Mouse (Mus musculus): Measurements from ENCODE around the gene Sfswap.
"Not testable (repeated sequence)": the region's sequence is repeated elsewhere in the genome, so short reads cannot be mapped to it uniquely, and the experiment has no call there.

The Sfswap gene

GRCm38 (mm10) chr5:129584583-129585541 is 83.8 kb downstream of the Sfswap start:
- DNase-seq (ENCODE audit: low read depth, low spot score): no peak

DNA sequence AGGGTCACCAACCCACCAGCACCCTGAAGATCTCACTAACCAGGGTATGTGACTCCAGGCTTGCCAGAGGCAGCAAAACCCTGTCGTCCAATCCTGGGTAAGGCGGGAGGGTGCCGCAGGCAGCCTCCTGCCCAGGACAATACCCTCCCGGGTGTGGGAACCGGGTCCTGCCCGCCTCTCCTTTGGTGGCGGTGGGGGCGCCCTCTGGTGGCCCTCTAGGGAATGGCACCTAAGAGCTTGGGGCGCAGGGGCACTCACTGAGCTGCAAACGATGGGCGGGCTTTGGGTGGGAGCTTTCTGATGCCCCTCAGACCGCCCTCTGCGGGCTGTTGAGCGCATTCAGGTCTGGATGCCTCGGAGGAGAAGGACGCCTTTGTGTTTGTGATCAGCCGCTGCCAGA is 85.0 kb downstream of the Sfswap start:
- peak; percentile 60 for DNase-seq (ENCODE audit: low read depth, low spot score)

DNA sequence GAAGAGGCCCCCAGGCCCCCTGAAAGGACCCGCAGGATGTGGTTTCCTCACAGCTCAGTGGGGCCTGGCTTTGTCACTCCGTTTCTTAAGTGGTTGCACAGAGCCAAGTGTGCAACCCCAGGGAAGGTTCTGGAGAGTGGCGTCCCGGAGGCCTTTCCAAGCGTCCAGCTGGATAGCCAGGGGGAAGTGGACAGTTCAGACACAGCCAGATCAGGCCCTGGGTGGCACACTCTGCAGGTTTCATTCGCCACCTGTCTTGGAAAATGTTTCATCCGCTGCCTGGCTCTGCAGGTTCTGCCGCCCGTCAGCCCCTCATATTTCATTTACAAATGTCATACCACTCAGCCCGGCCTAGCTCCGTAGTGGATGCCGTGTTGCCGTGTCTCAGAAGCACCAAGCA is 85.5 kb downstream of the Sfswap start:
- no peak for DNase-seq (ENCODE audit: low read depth, low spot score)

GRCm38 (mm10) chr5:129590915-129591314 is 89.9 kb downstream of the Sfswap start:
- DNase-seq (ENCODE audit: low read depth, low spot score): no peak

GRCm38 (mm10) chr5:129594116-129595114 is 93.4 kb downstream of the Sfswap start:
- no peak for DNase-seq (ENCODE audit: low read depth, low spot score)

- no peak for DNase-seq (ENCODE audit: low read depth, low spot score)
Observed at GRCm38 (mm10) chr5:129602071-129602487, 101.1 kb downstream of the Sfswap start.

GRCm38 (mm10) chr5:129607476-129607875 is 106.5 kb downstream of the Sfswap start:
- DNase-seq (ENCODE audit: low read depth, low spot score): no peak

DNA sequence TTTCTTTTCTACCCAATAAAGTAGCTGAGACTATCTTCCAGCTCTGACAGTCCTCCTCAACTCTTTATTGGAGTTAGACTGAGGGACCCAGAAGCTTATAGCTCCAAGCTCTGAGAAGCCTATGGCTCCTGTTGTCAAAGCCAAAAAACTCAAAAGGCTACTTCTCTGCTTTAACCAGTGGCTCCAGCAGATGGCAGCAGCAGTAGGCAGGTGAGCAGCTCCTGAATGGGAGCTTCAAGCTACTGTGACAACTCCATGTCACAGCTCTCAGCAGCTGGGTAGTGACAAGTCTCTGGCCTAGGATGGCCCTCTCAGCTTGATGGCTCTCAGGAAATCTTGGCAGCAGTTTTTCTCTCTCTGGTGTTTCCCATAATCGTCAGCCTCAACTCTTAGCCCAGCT is 110.0 kb downstream of the Sfswap start:
- no peak for DNase-seq (ENCODE audit: low read depth, low spot score)

GRCm38 (mm10) chr5:129620600-129620999 is 119.6 kb downstream of the Sfswap start:
- DNase-seq (ENCODE audit: low read depth, low spot score): not testable (repeated sequence)
